In genomic region chr10:44439732-44440131, GRCm38 (mm10) we compare ENCODE assay signal across 27 mouse cellular contexts.
DNase-seq lines count a peak whose midpoint lies in the region; ATAC-seq and TF ChIP-seq lines count a peak whose summit lies in the region.
"Had no signal": no experiment of that assay in that cellular context is flagged by ENCODE, and none has a peak within 500 bp of the region (broad histone marks: within the 10 kb centered on the region; RNA-seq: fewer than 3 reads in every experiment).

No protein-coding gene starts in this region.

- DNase-seq in adrenal gland, adult 2 months, result peak; percentile 55
- no peak for DNase-seq in adrenal gland, adult 18-20 months (ENCODE audit: low spot score in 2 of 2)
- no peak for DNase-seq in limb, embryonic 11.5 days (ENCODE audit: low spot score)
- DNase-seq in limb, embryonic 10.5 days (ENCODE audit: low spot score), result no peak
- DNase-seq in ES-E14 (ENCODE audit: low read depth, low spot score), result no peak
- no peak for DNase-seq in cerebellum, postnatal 36 days
- DNase-seq in testis, postnatal 14 days (ENCODE audit: low spot score), result no peak
- DNase-seq: cerebellum, adult 18-20 months; cerebellum, adult 9-10 months; cerebellum, postnatal 14 days; forebrain, postnatal 0 days; gastrocnemius, adult 2 months; gastrocnemius, postnatal 14 days; heart, adult 18-20 months; heart, postnatal 10 days; heart, postnatal 36 days; kidney, adult 18-20 months had no signal

- H3K27ac ChIP-seq in limb, embryonic 11.5 days (replicated peaks; ENCODE audit: low read depth, low read length), result no peak overlapping the region
- H3K27ac ChIP-seq in limb, embryonic 10.5 days, result no peak overlapping the region
- no peak overlapping the region for H3K27ac ChIP-seq in ES-E14 (ENCODE audit: insufficient read depth, low read depth, low read length, poor library complexity, severe bottlenecking)
- H3K27ac ChIP-seq: embryonic facial prominence, embryonic 12.5 days; embryonic facial prominence, embryonic 15.5 days; gastrocnemius, adult 2 months; heart, embryonic 15.5 days; hindbrain, embryonic 10.5 days; hindbrain, embryonic 13.5 days; intestine, embryonic 15.5 days had no signal

- ATAC-seq in limb, embryonic 11.5 days (ENCODE audit: insufficient number of reproducible peaks, low FRiP score, low TSS enrichment, low read depth), result no peak
- ATAC-seq: CD4-positive, CD25-positive, alpha-beta regulatory T cell, adult 4 months; forebrain, embryonic 14.5 days; forebrain, postnatal 0 days; hindbrain, embryonic 16.5 days; intestine, embryonic 15.5 days had no signal

- in situ Hi-C loops in ES-E14 (cut with MboI; ENCODE audit: low sequenced_read_pairs in 2 of 2, unreplicated experiment in 2 of 2), result no loop called here

- no peak overlapping the region for H3K4me3 ChIP-seq in limb, embryonic 11.5 days (ENCODE audit: low read depth, low read length)
- no peak overlapping the region for H3K4me3 ChIP-seq in limb, embryonic 10.5 days
- no peak overlapping the region for H3K4me3 ChIP-seq in ES-E14 (ENCODE audit: insufficient read depth in 1 of 2, low read depth in 1 of 2, low read length in 2 of 2, poor library complexity in 1 of 2, severe bottlenecking in 1 of 2)
- H3K4me3 ChIP-seq: embryonic facial prominence, embryonic 12.5 days; embryonic facial prominence, embryonic 15.5 days; gastrocnemius, adult 2 months; heart, embryonic 12.5 days; heart, embryonic 15.5 days; hindbrain, embryonic 10.5 days; hindbrain, embryonic 13.5 days; intestine, embryonic 15.5 days had no signal

- no peaks in the 10 kb centered on the region for H3K9me3 ChIP-seq in limb, embryonic 11.5 days (ENCODE audit: control insufficient read depth, low read length)
- H3K9me3 ChIP-seq in limb, embryonic 10.5 days (replicated peaks), result no peaks in the 10 kb centered on the region
- H3K9me3 ChIP-seq in ES-E14 (ENCODE audit: control insufficient read depth, insufficient read depth, low read depth, low read length), result no peaks in the 10 kb centered on the region
- H3K9me3 ChIP-seq: embryonic facial prominence, embryonic 12.5 days; embryonic facial prominence, embryonic 15.5 days; heart, embryonic 12.5 days; heart, embryonic 15.5 days; hindbrain, embryonic 10.5 days; hindbrain, embryonic 13.5 days; intestine, embryonic 15.5 days had no signal

- 91% methylated on average over 11 of the region's 11 CpGs for WGBS in limb, embryonic 11.5 days
- 89% methylated on average over 11 of the region's 11 CpGs for WGBS in limb, embryonic 10.5 days

- no peaks in the 10 kb centered on the region for H3K27me3 ChIP-seq in limb, embryonic 11.5 days (ENCODE audit: control insufficient read depth, insufficient read depth, low read length)
- H3K27me3 ChIP-seq in limb, embryonic 10.5 days (ENCODE audit: low read depth, poor library complexity, severe bottlenecking), result no peaks in the 10 kb centered on the region
- H3K27me3 ChIP-seq: embryonic facial prominence, embryonic 15.5 days; heart, embryonic 15.5 days; hindbrain, embryonic 13.5 days; intestine, embryonic 15.5 days had no signal

- H3K4me2 ChIP-seq in limb, embryonic 11.5 days (ENCODE audit: low read depth, severe bottlenecking), result no peak overlapping the region
- H3K4me2 ChIP-seq: embryonic facial prominence, embryonic 12.5 days; embryonic facial prominence, embryonic 15.5 days; heart, embryonic 12.5 days; heart, embryonic 15.5 days; hindbrain, embryonic 13.5 days; intestine, embryonic 15.5 days had no signal

- peak overlapping the region; percentile 17; the same call in 1 of the 2 replicates for H3K9ac ChIP-seq in limb, embryonic 11.5 days (ENCODE audit: low read length)
- H3K9ac ChIP-seq in ES-E14 (ENCODE audit: insufficient read depth, low read depth, low read length, poor library complexity, severe bottlenecking), result 0 out of 2 replicates have a peak overlapping the region, but pooled peaks have one; percentile 7
- H3K9ac ChIP-seq: embryonic facial prominence, embryonic 12.5 days; embryonic facial prominence, embryonic 15.5 days; forebrain, postnatal 0 days; heart, embryonic 12.5 days; heart, embryonic 15.5 days; hindbrain, embryonic 13.5 days; intestine, embryonic 15.5 days had no signal

- 0 out of 2 replicates have a peak, but pooled peaks cover 3% of the 10 kb centered on the region for H3K4me1 ChIP-seq in limb, embryonic 11.5 days (ENCODE audit: control insufficient read depth, insufficient read depth, low read length)
- H3K4me1 ChIP-seq in limb, embryonic 10.5 days, result peaks cover 29% of the 10 kb centered on the region
- peaks cover 0 to 13% of the 10 kb centered on the region in 2 experiments; a peak in 2 of 4 replicates for H3K4me1 ChIP-seq in ES-E14 (ENCODE audit: control insufficient read depth in 2 of 2, insufficient read depth in 2 of 2, low read length in 2 of 2, poor library complexity in 1 of 2)
- H3K4me1 ChIP-seq: hindbrain, embryonic 13.5 days; intestine, embryonic 15.5 days had no signal

- H3K36me3 ChIP-seq in limb, embryonic 11.5 days (ENCODE audit: control insufficient read depth, insufficient read depth, low read length), result no peaks in the 10 kb centered on the region
- peaks cover 24% of the 10 kb centered on the region; the same call in 1 of the 2 replicates for H3K36me3 ChIP-seq in limb, embryonic 10.5 days
- H3K36me3 ChIP-seq in ES-E14 (ENCODE audit: control insufficient read depth, insufficient read depth, low read length, poor library complexity, severe bottlenecking), result peaks cover 13% of the 10 kb centered on the region
- H3K36me3 ChIP-seq: embryonic facial prominence, embryonic 12.5 days; heart, embryonic 12.5 days; heart, embryonic 15.5 days; hindbrain, embryonic 10.5 days; hindbrain, embryonic 13.5 days; intestine, embryonic 15.5 days had no signal

TF ChIP-seq in ES-E14, 5 proteins besides CTCF, POLR2A, EP300 and RAD21:
- TF ChIP-seq ZC3H11A (IDR thresholded peaks at IDR 0.05; ENCODE audit: borderline replicate concordance, low read depth, low read length) (no peak), MAFK (IDR thresholded peaks at IDR 0.05; ENCODE audit: insufficient read depth, low read depth, low read length) (no peak), ZNF384 (IDR thresholded peaks at IDR 0.05; ENCODE audit: low read depth, low read length) (no peak), CHD2 (IDR thresholded peaks at IDR 0.05; ENCODE audit: low read depth, low read length) (no peak), HCFC1 (IDR thresholded peaks at IDR 0.05; ENCODE audit: borderline replicate concordance, insufficient read depth, low read length) (no peak)
TF ChIP-seq in ES-E14: peak in this region for 0.
